13 mouse cellular contexts compared by ENCODE assay signal in genomic region chr11:67757373-67758167, GRCm38 (mm10). TPM values are rescaled to one million over a fixed set of nuclear protein-coding genes. Genes with fewer than 3 reads are reported as not detected.
A peak's percentile ranks its signal among the peaks of the same experiment; 100 is the strongest.
DNase-seq lines count a peak whose midpoint lies in the region; ATAC-seq and TF ChIP-seq lines count a peak whose summit lies in the region.
"Had no signal": no experiment of that assay in that cellular context is flagged by ENCODE, and none has a peak within 500 bp of the region (broad histone marks: within the 10 kb centered on the region; RNA-seq: fewer than 3 reads in every experiment).

No protein-coding gene starts in this region.

- H3K27me3 ChIP-seq in cerebellum, adult 2 months (ENCODE audit: control insufficient read depth, insufficient read depth, low read length) = no peaks in the 10 kb centered on the region; the same call in 1 of the 2 replicates
- no peaks in the 10 kb centered on the region for H3K27me3 ChIP-seq in kidney, embryonic 16.5 days (ENCODE audit: insufficient read depth, low read length)
- no peaks in the 10 kb centered on the region for H3K27me3 ChIP-seq in midbrain, embryonic 14.5 days (ENCODE audit: control insufficient read depth, insufficient read depth, low read length)

- no peak overlapping the region for H3K27ac ChIP-seq in cerebellum, adult 2 months (ENCODE audit: insufficient read depth, low read length)
- H3K27ac ChIP-seq in kidney, embryonic 16.5 days (ENCODE audit: low read length) = no peak overlapping the region
- no peak overlapping the region for H3K27ac ChIP-seq in midbrain, embryonic 14.5 days (replicated peaks; ENCODE audit: low read depth, low read length)

- no peaks in the 10 kb centered on the region for H3K4me1 ChIP-seq in cerebellum, adult 2 months (ENCODE audit: control insufficient read depth, insufficient read depth, low read length)
- no peaks in the 10 kb centered on the region for H3K4me1 ChIP-seq in kidney, embryonic 16.5 days (ENCODE audit: insufficient read depth, low read length)
- H3K4me1 ChIP-seq in midbrain, embryonic 14.5 days (ENCODE audit: control insufficient read depth, insufficient read depth, low read length) = no peaks in the 10 kb centered on the region

- 58% methylated on average over 15 of the region's 15 CpGs for WGBS in cerebellum, adult 2 months
- WGBS in kidney, embryonic 16.5 days = 74% methylated on average over 15 of the region's 15 CpGs
- 76% methylated on average over 15 of the region's 15 CpGs for WGBS in midbrain, embryonic 14.5 days

- no peak overlapping the region for H3K4me2 ChIP-seq in kidney, embryonic 16.5 days (replicated peaks; ENCODE audit: low read depth, low read length)
- no peak overlapping the region for H3K4me2 ChIP-seq in midbrain, embryonic 14.5 days (ENCODE audit: low read length)
- H3K4me2 ChIP-seq: midbrain, embryonic 11.5 days had no signal

- no peak overlapping the region for H3K4me3 ChIP-seq in cerebellum, adult 2 months (replicated peaks; ENCODE audit: insufficient read depth, low read depth, low read length)
- no peak overlapping the region for H3K4me3 ChIP-seq in kidney, embryonic 16.5 days (ENCODE audit: low read length)
- no peak overlapping the region for H3K4me3 ChIP-seq in midbrain, embryonic 14.5 days (replicated peaks; ENCODE audit: low read depth, low read length)

- H3K9me3 ChIP-seq in kidney, embryonic 16.5 days (ENCODE audit: low read length) = no peaks in the 10 kb centered on the region
- no peaks in the 10 kb centered on the region for H3K9me3 ChIP-seq in midbrain, embryonic 14.5 days (ENCODE audit: control insufficient read depth, low read length)

- DNase-seq in cerebellum, adult 2 months = peak in 1 of 2 experiments; percentile 36
- no peak for DNase-seq in cerebellum, postnatal 4 days (ENCODE audit: low spot score in 2 of 2)
- peak; percentile 14 for DNase-seq in kidney, postnatal 10 days
- peak; percentile 3 for DNase-seq in 3T3-L1 (ENCODE audit: low read depth, low spot score)
- DNase-seq in adipocyte (ENCODE audit: low spot score) = peak; percentile 52
- no peak for DNase-seq in c-Kit-positive CD71-positive TER-119-positive erythroid progenitor cells, embryonic 14.5 days (ENCODE audit: low spot score)
- no peak for DNase-seq in midbrain, embryonic 14.5 days
- DNase-seq: kidney, adult 18-20 months; left cerebral cortex, postnatal 4 days had no signal

- no peak for TF ChIP-seq POLR2A in cerebellum, adult 2 months (IDR thresholded peaks at IDR 0.05; ENCODE audit: borderline replicate concordance, insufficient read depth, low read length)

- no peaks in the 10 kb centered on the region for H3K36me3 ChIP-seq in kidney, embryonic 16.5 days (ENCODE audit: insufficient read depth, low read length)
- no peaks in the 10 kb centered on the region for H3K36me3 ChIP-seq in midbrain, embryonic 14.5 days (ENCODE audit: control insufficient read depth, insufficient read depth, low read length)

- H3K9ac ChIP-seq in kidney, embryonic 16.5 days (replicated peaks; ENCODE audit: low read length) = no peak overlapping the region
- no peak overlapping the region for H3K9ac ChIP-seq in midbrain, embryonic 14.5 days (replicated peaks; ENCODE audit: low read length)

- ATAC-seq in kidney, embryonic 16.5 days (ENCODE audit: low FRiP score, low TSS enrichment) = no peak
- no peak for ATAC-seq in midbrain, embryonic 14.5 days (ENCODE audit: low FRiP score, low TSS enrichment)

- TF ChIP-seq CTCF in cerebellum, adult 2 months (IDR thresholded peaks at IDR 0.05; ENCODE audit: borderline replicate concordance, insufficient read depth, low read depth, low read length) = peak; percentile 12; the same call in 1 of the 2 replicates

RNA-seq across cellular contexts. Expression of gene Glp2r, which starts 13.4 kb away (rescaled TPM):
- polyA plus RNA-seq in cerebellum, adult 2 months (2012; rRNA removed) = 0.03 TPM in 2 replicates
- polyA plus RNA-seq in kidney, embryonic 16.5 days (2015; fragmentation: Nextera tagmentation; extraction: Ambion mirVana) = 0.07 TPM in 1 of 2 replicates, not detected in the other
- 0.07 TPM in 1 of 2 replicates, not detected in the other for polyA plus RNA-seq in midbrain, embryonic 14.5 days (2014; fragmentation: Nextera tagmentation; extraction: Ambion mirVana)
- polyA plus RNA-seq: embryonic facial prominence, embryonic 14.5 days; midbrain, embryonic 11.5 days had no signal

RNA-seq across cellular contexts. Expression of gene Gsg1l2, which starts 16.8 kb away (rescaled TPM):
- polyA plus RNA-seq in cerebellum, adult 2 months (2012; rRNA removed) = not detected in 2 replicates
- polyA plus RNA-seq in kidney, embryonic 16.5 days (2015; fragmentation: Nextera tagmentation; extraction: Ambion mirVana) = not detected in 2 replicates
- polyA plus RNA-seq in midbrain, embryonic 14.5 days (2014; fragmentation: Nextera tagmentation; extraction: Ambion mirVana) = not detected in 2 replicates
- polyA plus RNA-seq: embryonic facial prominence, embryonic 14.5 days; midbrain, embryonic 11.5 days; stomach, embryonic 14.5 days had no signal

RNA-seq across cellular contexts. Expression of gene Dhrs7c, which starts 40.4 kb away (rescaled TPM):
- polyA plus RNA-seq in cerebellum, adult 2 months (2012; rRNA removed) = 0.10 TPM in 1 of 2 replicates, not detected in the other
- 0.29 and 0.42 TPM in 2 replicates for polyA plus RNA-seq in kidney, embryonic 16.5 days (2015; fragmentation: Nextera tagmentation; extraction: Ambion mirVana)
- polyA plus RNA-seq in midbrain, embryonic 14.5 days (2014; fragmentation: Nextera tagmentation; extraction: Ambion mirVana) = not detected in 2 replicates
- polyA plus RNA-seq: midbrain, embryonic 11.5 days; stomach, embryonic 14.5 days had no signal

Comparison
In these comparisons a context has a peak if more than half of its experiments do, and no peak if none do; other contexts are left out.
1. DNase-seq: peak in kidney, postnatal 10 days (single experiment), 3T3-L1 (single experiment) and adipocyte (single experiment); none in cerebellum, postnatal 4 days (0 of 2), c-Kit-positive CD71-positive TER-119-positive erythroid progenitor cells, embryonic 14.5 days (single experiment) and midbrain, embryonic 14.5 days (single experiment).